Mouse (Mus musculus): ENCODE measurements around the gene Brd4. TPM values are rescaled to one million over a fixed set of nuclear protein-coding genes. Genes with fewer than 3 reads are reported as not detected.

The Brd4 gene
- polyA plus RNA-seq, 1 experiment = 107 TPM

- TF ChIP-seq CTCF (IDR thresholded peaks at IDR 0.05; ENCODE audit: borderline replicate concordance, control insufficient read depth, extremely low read depth, insufficient read depth, low read length, poor library complexity) (no peak), POLR2A (IDR thresholded peaks at IDR 0.05; ENCODE audit: control insufficient read depth, extremely low read depth, insufficient read depth, low read length, poor library complexity) (no peak)
- no peaks in the 10 kb centered on the region for H3K36me3 ChIP-seq (ENCODE audit: control insufficient read depth, insufficient read depth, low read length)
- H3K27ac ChIP-seq (ENCODE audit: control insufficient read depth, insufficient read depth, low read length) = peak overlapping the region; percentile 78
- WGBS = 8% methylated on average over 7 of the region's 7 CpGs
- DNase-seq = no peak
- peak overlapping the region; percentile 90 for H3K4me3 ChIP-seq (ENCODE audit: control insufficient read depth, insufficient read depth, low read length)
- peaks cover 14% of the 10 kb centered on the region for H3K4me1 ChIP-seq (replicated peaks; ENCODE audit: control insufficient read depth, insufficient read depth, low read length)
- no peaks in the 10 kb centered on the region for H3K27me3 ChIP-seq (ENCODE audit: control insufficient read depth, insufficient read depth, low read length)
These were observed 1.2 kb downstream of the Brd4 start for GRCm38 (mm10) chr17:32283341-32283740.

GRCm38 (mm10) chr17:32281611-32282310 is 2.8 kb downstream of the Brd4 start:
- no peak overlapping the region for H3K4me3 ChIP-seq (ENCODE audit: control insufficient read depth, insufficient read depth, low read length)
- WGBS = 62% methylated on average over 4 of the region's 4 CpGs
- TF ChIP-seq CTCF (IDR thresholded peaks at IDR 0.05; ENCODE audit: borderline replicate concordance, control insufficient read depth, extremely low read depth, insufficient read depth, low read length, poor library complexity) = no peak
- TF ChIP-seq POLR2A (IDR thresholded peaks at IDR 0.05; ENCODE audit: control insufficient read depth, extremely low read depth, insufficient read depth, low read length, poor library complexity) = no peak
- DNase-seq = no peak
- no peaks in the 10 kb centered on the region for H3K27me3 ChIP-seq (ENCODE audit: control insufficient read depth, insufficient read depth, low read length)
- H3K4me1 ChIP-seq (replicated peaks; ENCODE audit: control insufficient read depth, insufficient read depth, low read length) = peaks cover 14% of the 10 kb centered on the region
- H3K27ac ChIP-seq (ENCODE audit: control insufficient read depth, insufficient read depth, low read length) = no peak overlapping the region
- no peaks in the 10 kb centered on the region for H3K36me3 ChIP-seq (ENCODE audit: control insufficient read depth, insufficient read depth, low read length)

GRCm38 (mm10) chr17:32281126-32281525 is 3.4 kb downstream of the Brd4 start:
- 93% methylated on average over 2 of the region's 2 CpGs for WGBS
- no peak for DNase-seq
- no peaks in the 10 kb centered on the region for H3K36me3 ChIP-seq (ENCODE audit: control insufficient read depth, insufficient read depth, low read length)
- peaks cover 14% of the 10 kb centered on the region for H3K4me1 ChIP-seq (replicated peaks; ENCODE audit: control insufficient read depth, insufficient read depth, low read length)
- no peaks in the 10 kb centered on the region for H3K27me3 ChIP-seq (ENCODE audit: control insufficient read depth, insufficient read depth, low read length)
- no peak overlapping the region for H3K4me3 ChIP-seq (ENCODE audit: control insufficient read depth, insufficient read depth, low read length)
- no peak overlapping the region for H3K27ac ChIP-seq (ENCODE audit: control insufficient read depth, insufficient read depth, low read length)
- TF ChIP-seq POLR2A (IDR thresholded peaks at IDR 0.05; ENCODE audit: control insufficient read depth, extremely low read depth, insufficient read depth, low read length, poor library complexity) (no peak), CTCF (IDR thresholded peaks at IDR 0.05; ENCODE audit: borderline replicate concordance, control insufficient read depth, extremely low read depth, insufficient read depth, low read length, poor library complexity) (no peak)

- Histone ChIP-seq H3K4me1 (replicated peaks; ENCODE audit: control insufficient read depth, insufficient read depth, low read length) (peaks cover 14% of the 10 kb centered on the region), H3K36me3 (ENCODE audit: control insufficient read depth, insufficient read depth, low read length) (no peaks in the 10 kb centered on the region), H3K4me3 (ENCODE audit: control insufficient read depth, insufficient read depth, low read length) (no peak overlapping the region), H3K27ac (ENCODE audit: control insufficient read depth, insufficient read depth, low read length) (no peak overlapping the region), H3K27me3 (ENCODE audit: control insufficient read depth, insufficient read depth, low read length) (no peaks in the 10 kb centered on the region)
- TF ChIP-seq POLR2A (IDR thresholded peaks at IDR 0.05; ENCODE audit: control insufficient read depth, extremely low read depth, insufficient read depth, low read length, poor library complexity) (no peak), CTCF (IDR thresholded peaks at IDR 0.05; ENCODE audit: borderline replicate concordance, control insufficient read depth, extremely low read depth, insufficient read depth, low read length, poor library complexity) (no peak)
- DNase-seq = no peak
- 49% methylated on average over 3 of the region's 3 CpGs for WGBS
These were observed 3.9 kb downstream of the Brd4 start for GRCm38 (mm10) chr17:32280575-32280974.

- Histone ChIP-seq H3K4me3 (ENCODE audit: control insufficient read depth, insufficient read depth, low read length) (no peak overlapping the region), H3K27ac (ENCODE audit: control insufficient read depth, insufficient read depth, low read length) (no peak overlapping the region), H3K27me3 (ENCODE audit: control insufficient read depth, insufficient read depth, low read length) (no peaks in the 10 kb centered on the region), H3K36me3 (ENCODE audit: control insufficient read depth, insufficient read depth, low read length) (no peaks in the 10 kb centered on the region), H3K4me1 (replicated peaks; ENCODE audit: control insufficient read depth, insufficient read depth, low read length) (peaks cover 9% of the 10 kb centered on the region)
- DNase-seq = no peak
- TF ChIP-seq CTCF (IDR thresholded peaks at IDR 0.05; ENCODE audit: borderline replicate concordance, control insufficient read depth, extremely low read depth, insufficient read depth, low read length, poor library complexity) (no peak), POLR2A (IDR thresholded peaks at IDR 0.05; ENCODE audit: control insufficient read depth, extremely low read depth, insufficient read depth, low read length, poor library complexity) (no peak)
- WGBS = 12% methylated on average over 1 of the region's 1 CpGs
These were observed 7.3 kb downstream of the Brd4 start for GRCm38 (mm10) chr17:32277201-32277600.

- TF ChIP-seq POLR2A (IDR thresholded peaks at IDR 0.05; ENCODE audit: control insufficient read depth, extremely low read depth, insufficient read depth, low read length, poor library complexity) (no peak), CTCF (IDR thresholded peaks at IDR 0.05; ENCODE audit: borderline replicate concordance, control insufficient read depth, extremely low read depth, insufficient read depth, low read length, poor library complexity) (no peak)
- no peak overlapping the region for H3K4me3 ChIP-seq (ENCODE audit: control insufficient read depth, insufficient read depth, low read length)
- no peak for DNase-seq
- H3K4me1 ChIP-seq (replicated peaks; ENCODE audit: control insufficient read depth, insufficient read depth, low read length) = no peaks in the 10 kb centered on the region
- H3K36me3 ChIP-seq (ENCODE audit: control insufficient read depth, insufficient read depth, low read length) = no peaks in the 10 kb centered on the region
- no peaks in the 10 kb centered on the region for H3K27me3 ChIP-seq (ENCODE audit: control insufficient read depth, insufficient read depth, low read length)
- H3K27ac ChIP-seq (ENCODE audit: control insufficient read depth, insufficient read depth, low read length) = no peak overlapping the region
- 88% methylated on average over 3 of the region's 3 CpGs for WGBS
These were observed 9.0 kb downstream of the Brd4 start for GRCm38 (mm10) chr17:32275568-32275967.
